Mouse (Mus musculus) thymus, postnatal 4 days (tissue): ENCODE data around the gene Rps16.
"Not testable (repeated sequence)": the region's sequence is repeated elsewhere in the genome, so short reads cannot be mapped to it uniquely, and the experiment has no call there.

Experiments
- DNase-seq: peaks from one replicate; pipeline ENCODE4 v3.0.0; 2021

The Rps16 gene

DNA sequence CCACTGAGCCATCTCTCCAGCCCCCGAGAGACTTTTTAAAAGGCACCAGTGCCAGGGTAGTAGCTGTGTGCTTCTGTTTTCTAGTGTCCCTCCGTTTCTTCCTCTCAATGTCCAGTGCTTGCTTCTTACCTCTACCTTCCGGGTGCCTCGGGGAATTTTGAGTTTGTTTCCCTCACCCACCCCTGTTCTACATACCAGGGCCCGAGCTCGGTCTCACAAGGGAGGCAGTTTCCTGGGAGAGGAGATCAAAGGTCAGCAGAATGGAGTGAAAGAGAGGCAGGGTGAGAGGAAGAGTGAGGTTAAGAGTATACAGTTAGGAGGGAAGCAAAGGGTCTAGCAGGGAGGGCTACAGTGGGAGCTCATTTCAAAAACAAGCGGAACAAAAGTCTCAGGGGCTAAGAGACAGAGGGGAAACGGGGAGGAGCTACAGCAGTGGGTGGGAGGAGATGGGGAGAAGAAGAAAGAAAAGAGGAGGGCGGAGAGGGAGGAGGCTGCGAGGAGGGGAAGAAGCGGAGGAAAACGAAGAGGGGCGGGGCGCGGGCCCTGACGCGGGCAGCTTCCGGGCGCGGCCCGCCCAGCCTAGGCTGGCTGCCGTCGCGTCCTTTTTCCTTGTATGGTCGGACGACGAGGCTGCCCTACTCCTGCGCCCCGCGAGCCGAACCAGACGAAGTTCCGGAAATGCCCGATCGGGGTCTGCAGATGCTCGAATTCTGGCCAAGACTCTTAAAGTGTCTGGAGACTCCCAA is 24.9 kb downstream of the Rps16 start:
- DNase-seq, result peak; percentile 97

DNA sequence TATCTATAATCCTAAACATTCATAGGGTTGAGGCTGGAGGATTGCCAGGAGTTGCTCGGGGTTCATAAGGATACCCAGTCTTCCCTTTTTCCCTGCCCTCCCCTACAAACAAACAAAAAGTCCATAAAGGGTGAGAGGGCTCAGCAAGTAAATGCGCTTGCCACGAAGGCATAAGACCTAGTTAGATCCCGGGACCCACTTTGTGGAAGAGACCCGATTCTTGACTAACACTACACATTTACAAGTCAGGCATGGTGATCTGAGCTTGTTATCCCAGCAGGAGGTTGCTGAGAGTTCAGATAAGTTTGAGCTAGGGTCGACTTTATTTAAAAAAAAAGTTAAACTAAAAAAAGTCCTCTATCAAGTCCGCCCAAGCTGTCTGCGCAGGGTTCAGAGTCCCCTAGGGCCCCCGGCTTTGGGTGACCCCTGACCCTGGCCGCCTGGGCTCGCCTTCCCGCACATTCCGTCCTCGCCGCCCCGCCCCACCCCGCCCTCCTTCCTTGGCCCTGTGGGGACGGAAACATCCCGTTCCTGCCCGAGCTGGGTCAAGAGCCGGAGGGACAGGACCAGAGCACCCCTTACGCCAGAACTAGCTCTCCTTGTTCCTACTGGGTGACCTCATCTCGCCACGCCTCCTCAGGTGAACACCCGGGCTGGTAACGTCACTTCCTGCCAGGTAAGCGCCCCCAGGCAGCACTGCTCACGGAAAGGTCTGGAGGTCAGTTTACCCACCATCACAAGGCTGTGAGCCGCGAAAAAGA is 25.7 kb downstream of the Rps16 start:
- DNase-seq, result peak; percentile 69

DNA sequence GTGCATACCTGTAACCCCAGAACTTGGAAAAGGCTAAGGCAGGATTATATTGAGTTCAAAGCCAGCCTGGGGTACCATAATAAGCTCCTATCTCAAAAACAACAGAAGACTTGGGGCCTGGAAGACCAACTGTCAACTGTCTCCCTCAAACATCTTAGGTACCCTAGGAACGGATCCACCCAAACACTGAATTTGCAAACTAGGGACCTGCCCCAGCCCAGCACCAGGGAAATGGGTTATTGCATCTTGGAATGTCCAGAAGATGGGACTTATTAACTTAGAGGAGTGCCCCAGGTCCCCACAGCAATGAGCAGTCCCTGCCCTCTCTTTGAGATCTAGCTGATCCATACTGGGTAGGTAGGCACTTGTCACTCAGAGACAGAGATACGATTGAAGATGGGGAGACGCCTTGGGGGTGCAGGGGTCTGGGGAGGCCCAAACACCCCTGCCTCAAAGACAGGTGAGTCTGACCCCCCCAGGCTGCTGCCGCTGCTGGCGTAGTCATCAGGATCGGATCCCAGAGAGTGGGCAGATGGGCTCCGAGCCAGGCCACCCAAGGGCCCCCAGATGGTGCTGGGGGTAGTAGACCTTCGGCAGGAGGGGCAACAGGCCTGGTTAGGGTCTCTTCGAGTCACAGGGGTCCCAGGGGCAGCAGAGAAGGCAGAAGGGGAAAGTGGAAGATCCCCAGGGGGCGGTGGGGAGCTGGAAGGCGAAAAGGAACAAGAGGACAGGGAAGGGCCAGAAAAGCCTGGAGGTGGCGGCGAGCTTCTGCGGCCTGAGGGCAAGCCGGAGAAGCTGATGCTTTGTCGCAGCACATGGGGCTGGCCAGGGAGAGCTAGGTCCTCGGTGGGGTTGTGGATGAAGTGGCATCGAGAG is 27.0 kb downstream of the Rps16 start:
- DNase-seq, result peak; percentile 60

DNA sequence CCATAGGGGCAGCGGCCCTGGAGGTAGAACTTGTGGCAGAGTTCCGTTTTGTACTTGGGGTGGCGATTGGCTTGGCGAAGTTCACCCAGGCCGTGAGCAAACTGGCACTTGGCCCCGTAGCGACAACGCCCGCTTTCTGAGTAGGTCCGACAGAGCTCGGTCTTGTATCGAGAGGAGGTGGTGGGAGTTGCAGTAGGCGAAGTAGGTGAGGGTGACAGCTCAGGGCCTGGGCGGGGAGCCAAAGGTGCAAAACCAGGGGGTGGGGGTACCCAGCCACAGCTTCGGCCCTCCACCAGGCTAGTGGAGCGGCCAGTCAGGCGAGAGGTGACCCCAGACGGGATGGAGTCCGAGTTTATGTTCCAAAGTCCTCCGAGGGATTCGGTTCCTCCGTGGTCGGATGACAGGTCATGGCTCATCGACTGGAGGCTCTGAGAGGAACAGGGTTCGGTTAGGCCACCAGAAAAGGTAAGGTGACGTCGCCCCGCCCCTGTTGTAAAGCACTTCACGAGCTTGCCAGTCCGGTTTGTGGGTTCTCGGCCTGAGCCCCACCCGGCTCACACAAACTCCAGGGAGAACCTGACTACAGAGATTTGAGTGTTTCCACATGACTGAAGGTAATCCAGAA is 27.7 kb downstream of the Rps16 start:
- DNase-seq, result peak; percentile 67

DNA sequence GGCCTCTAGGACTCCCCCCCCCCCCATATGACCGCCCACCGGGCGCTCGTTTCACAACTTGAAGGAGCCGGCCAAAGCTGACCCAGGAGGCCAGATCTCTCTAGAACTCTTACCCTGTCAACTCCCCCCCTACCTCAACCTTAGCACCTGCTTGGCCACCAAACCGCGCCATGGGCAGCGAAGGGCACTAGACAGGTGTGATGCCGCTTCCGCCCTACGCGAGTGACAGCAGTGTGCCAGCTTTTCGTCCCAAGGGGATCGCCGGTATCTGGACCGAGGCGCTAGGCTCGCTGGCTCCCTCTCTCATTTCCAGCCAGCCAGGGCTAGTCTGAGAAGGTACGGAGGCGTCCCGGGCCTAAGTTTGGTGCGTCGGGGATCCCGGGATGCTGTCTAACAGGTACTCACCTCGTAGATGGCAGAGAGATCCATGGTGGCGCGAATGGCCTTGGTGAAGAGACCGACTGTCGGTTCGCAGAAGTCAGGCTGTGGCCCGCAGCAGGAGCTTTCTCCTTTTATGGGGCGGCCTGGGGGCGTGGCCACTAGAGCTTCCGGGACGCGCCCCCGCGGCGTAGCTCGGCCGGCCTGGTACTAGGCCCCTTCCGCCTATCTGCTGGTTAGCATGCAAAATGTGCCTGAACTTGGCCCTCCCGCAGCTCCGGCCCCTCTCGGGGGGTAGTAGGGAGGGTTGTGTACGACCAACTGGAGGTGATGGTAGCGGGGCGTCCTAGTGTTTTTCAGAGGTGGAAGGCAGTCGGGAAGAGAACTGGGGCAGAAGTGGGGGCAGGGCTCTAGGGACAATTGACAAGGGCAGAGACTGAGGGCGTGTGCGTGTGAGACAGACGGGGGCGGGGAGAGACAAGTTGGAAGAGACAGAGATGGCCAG is 28.6 kb downstream of the Rps16 start:
- DNase-seq, result peak; percentile 98

DNA sequence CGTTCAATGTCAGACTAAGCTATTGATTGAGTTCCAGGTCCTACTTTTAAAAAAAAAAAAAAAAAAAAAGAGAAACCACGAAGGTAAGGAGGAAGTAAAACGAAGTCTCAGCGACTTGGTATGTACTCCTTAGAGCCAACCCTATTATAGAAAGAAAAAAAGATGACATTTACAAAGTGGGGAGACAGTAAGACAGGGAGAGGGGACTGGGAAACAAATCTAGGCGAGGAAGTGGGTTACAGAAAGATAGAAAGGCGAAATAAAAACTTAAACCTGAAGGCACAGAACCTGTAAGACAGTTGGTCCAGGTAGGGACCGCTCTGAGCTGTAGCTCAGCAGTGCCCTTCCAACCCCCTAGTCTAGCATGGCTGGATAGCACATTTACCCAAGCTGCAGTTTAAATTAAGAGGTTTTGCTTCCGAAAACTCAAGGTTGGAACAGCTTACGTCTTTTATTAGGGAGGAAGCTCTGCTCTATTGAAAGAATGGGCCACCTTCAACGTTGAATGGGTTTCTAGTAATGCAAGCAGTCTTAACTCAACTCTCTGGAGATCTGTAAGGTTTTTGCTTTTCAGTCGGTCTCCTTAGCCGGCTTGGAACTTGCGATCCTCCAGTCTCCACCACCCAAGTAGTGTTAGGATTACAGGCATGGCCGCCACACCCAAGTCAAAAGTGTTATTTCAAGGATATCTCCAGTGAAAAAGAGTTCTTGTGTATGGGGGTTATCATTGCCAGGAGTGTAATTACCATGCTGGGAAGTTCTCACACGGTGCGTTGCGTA is 30.0 kb downstream of the Rps16 start, which contains the start of gene Zfp36:
Zfp36 (minus strand) TSS at position 17 of the 780 bp plus-strand sequence.
- DNase-seq, result no peak

DNA sequence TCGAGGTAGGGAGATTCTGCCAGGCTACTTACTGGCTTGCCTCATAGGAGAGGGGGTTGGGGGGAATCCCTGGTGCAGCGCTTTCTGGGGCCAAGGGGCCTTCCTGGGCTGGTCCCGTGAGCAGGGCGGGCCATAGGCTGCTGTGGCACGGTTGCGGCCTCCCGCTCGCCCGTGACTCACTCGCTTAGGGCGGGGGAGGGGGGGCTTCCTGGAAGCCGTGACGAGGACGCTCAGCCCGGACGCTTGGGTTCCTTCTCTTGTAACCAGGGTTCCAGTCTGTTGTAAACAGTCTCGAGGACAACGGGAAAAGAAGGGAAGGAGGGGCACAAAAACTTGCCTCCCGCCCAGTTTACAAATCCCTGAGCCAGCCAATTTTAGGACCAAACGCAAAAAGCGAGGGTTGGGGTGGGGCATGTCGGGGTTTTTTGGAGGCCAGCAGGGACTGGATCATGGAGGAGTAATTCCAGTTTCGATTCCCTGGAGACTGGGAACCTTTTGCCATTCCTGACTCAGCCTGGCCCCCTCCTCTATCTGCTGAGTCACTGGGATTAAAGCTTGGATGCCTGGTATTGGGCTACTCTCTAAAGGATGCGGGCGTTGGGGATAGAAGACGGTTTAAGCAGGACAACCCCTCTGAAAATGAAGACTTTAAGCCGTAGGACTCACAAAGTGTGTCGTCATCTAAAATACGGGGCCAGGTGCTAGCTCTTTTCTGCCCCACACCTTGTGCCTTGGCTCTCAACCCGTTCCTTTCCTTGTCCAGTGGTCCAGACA is 30.8 kb downstream of the Rps16 start:
- peak; percentile 86 for DNase-seq

DNA sequence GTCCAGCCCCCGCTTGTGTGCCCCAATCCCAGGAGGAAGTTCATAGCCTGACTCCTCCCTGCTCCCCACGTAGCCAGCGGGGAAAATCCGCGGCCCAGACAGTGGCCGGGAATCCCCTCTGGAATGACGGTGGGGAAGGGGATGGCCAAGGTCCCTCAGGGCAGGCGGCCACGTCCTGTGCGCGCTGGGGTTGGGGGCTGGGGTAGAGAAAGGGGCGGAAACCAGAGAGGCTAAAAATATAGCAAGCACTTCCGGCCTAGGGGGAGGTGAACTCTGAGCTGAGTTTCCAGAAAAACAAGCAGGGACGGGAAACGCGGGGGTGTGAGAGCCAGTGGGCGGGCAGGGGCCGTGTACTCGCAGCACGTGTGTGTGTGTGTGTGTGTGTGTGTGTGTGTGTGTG is 31.5 kb downstream of the Rps16 start:
- peak; percentile 91 for DNase-seq

DNA sequence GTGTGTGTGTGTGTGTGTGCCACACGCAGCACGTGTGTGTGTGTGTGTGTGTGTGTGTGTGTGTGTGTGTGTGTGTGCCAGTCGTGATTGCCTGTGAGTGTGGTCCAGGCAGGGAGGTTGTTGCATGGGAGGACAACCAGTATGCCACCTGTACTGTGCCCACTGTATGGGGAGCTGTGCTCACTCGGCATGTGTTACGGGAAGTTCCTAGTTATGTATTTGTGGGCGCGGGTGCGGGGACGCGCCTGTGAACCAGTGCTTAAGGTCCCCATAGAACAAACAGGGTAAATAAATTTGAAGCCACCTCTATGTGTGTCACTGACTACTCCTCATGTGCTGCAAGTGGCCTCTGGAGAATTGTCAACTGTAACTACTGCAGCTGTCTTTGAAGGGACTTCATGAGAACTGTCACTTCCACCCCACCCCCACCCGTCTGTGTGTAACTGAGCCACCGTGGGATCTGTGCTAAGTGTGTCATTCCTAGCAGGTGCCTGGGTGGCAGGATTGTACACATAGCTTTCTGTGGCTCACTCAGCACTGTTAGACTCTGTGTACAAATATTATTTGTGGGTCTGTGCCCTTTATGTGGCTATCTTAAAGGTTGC is 32.0 kb downstream of the Rps16 start:
- no peak for DNase-seq

DNA sequence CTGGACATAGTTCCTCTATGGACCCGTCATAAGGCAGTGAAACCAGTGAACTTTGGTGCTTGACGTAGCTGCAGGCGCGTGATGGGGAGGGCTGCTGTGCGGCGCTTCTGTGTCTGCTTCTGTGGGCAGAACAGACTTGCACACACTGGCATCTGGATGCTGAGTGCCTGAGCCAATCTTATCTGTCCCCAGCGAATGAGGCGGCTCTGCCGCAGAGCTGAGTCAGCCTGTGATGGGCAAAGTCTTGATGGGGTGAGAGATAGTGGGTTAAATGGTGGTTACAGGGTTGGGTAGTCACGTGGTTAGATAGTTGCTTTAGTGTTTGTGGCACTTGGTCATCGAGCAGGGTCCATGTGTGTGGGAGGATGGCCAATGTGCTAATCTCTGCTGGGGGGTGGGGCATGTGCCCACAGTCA is 32.5 kb downstream of the Rps16 start:
- DNase-seq, result peak; percentile 79

DNA sequence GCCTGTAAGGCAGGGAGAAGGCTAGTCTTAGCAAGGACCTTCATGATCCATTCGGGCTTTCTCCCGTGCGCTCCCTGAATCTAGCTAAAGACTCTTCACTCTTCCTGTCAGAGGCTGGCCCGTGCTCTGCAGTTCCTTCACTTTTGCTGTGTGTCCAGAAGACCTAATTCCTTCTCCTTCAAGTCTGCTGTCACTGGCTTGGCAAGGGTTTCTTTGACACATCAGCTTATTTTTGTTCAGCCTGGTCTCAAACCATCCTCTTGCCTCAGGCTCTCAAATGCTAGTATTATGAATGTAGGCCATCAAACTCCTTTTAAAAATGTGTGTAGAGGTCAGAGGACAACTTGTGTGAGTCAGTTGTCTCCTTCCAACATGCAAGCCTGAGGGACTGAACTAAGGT is 33.2 kb downstream of the Rps16 start:
- no peak for DNase-seq

DNA sequence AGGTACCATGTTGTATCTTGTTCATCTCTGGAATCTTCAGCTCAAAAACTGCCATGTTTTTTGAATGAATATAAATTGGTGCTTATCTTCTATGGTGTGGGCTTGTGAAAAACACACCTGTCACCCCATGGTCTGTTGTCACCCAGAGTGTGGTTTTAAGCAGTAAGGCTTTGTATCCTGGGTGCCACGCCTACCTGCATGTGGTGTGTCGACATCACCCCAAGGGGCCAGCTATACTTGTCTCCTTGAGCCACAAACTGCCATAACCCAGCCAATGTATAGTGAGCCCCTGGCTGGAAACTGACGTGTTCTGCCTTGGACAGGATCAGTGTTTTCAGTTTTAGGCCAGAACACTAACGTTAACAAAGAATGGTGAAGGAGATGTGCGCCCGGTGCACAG is 33.7 kb downstream of the Rps16 start:
- peak; percentile 76 for DNase-seq

DNA sequence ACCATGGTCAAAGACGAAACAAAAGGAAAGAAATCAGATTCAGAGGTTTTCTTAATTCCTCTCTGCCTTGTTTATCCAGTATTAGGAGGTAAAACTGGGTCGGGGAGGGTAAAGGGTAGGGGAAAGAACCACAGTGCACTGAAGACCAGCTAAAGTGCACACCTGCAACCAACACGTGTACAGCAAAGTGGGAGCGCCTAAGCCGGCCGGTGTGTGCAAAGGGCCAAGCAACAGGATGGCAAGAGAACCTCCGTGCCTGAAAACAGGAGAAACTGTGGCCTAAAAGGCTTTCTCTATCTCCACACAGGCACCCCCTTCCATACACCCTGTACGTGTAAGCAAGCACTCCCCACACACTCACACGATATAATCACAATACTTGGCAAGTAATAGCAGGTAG is 34.7 kb downstream of the Rps16 start:
- peak; percentile 57 for DNase-seq

DNA sequence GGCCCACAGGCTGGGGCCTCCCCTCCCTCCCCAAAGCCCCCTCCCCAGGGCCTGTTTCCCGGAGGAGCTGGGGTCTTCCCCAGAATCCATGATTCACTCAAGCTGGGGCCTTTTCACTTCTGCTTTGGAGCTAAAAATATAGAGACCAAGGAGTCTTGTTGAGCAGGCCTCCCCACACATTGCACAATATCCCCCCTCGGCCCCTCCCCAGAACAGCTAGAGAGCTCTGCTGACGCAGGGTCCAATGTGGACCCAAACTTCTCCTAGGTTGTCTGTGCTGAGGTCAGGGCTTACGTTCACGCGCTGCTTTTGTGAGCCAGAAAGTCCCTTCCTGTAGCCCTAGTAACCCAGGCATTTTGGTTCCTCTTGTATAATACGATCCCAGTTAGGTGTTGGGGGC is 35.6 kb downstream of the Rps16 start:
- DNase-seq, result peak; percentile 41

DNA sequence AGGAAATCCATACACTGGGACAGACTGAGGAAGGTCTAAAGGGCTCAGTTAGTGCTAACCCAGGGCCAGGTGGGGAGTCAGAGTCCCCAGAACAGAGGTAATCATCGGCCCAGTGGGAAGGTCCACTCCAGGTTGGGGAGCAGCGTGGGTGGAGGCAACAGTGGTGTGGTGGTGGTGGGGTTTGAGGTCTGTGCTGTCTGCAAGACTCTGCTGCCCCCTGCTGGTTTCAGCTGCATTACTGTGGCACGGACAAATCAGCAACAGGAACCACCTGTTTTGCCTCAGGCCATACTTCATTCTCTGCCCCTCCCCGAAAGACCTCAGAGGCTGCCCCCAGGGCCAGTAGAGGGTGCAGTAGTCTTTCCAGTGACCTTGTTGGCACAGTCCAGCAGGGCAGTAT is 36.0 kb downstream of the Rps16 start:
- DNase-seq, result peak; percentile 97

DNA sequence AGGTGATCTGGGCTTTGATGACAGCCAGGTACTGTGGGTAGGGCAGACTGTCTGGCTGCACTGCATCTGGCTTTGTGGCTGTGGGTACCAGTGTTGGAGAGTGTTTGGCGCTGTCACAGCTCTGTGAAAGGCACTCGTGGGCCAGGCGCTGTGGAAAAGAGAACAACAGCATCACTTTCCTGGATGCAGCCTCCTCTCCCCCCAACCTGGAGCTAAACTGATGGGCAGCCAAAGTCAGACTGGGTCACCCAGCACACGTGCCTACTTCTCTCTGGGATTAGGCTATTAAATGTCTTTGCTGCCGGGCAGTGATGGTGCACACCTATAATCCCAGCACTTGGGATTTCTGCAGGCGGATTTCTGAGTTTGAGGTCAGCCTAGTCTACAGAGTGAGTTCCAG is 36.4 kb downstream of the Rps16 start:
- DNase-seq, result not testable (repeated sequence)

DNA sequence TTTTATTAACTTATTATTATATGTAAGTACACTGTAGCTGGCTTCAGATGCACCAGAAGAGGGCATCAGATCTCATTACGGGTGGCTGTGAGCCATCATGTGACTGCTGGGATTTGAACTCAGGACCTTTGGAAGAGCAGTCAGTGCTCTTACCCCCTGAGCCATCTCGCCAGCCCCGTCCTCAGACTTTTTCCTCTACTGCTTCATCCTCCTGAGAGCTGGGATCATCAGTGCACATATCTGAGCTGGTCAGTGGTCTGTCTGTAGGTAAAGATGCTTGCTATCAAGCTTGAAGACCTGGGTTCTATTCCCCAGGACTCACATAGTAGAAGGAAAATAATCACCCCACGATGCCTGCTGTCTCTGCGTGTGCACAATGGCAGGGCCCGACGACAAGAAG is 36.9 kb downstream of the Rps16 start:
- not testable (repeated sequence) for DNase-seq

DNA sequence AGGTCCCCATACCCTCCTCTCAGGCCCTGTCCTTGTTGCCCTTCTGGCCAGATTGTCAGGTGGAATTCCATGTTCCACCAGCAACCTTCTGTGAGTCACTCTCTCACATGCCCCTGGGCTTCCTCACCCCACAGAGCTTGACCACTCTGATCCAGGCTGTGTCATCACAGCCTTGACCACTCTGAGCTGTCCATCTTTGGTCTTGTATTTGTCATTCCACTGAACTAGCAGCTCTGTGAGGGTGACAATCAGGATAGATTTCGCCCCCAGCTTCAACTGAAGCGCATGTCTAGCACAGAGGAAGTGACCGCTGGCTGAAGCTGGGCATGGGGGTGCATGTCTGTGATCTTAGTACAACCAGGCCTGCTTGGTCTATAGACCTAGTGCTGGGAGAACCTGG is 39.9 kb downstream of the Rps16 start:
- DNase-seq, result no peak

DNA sequence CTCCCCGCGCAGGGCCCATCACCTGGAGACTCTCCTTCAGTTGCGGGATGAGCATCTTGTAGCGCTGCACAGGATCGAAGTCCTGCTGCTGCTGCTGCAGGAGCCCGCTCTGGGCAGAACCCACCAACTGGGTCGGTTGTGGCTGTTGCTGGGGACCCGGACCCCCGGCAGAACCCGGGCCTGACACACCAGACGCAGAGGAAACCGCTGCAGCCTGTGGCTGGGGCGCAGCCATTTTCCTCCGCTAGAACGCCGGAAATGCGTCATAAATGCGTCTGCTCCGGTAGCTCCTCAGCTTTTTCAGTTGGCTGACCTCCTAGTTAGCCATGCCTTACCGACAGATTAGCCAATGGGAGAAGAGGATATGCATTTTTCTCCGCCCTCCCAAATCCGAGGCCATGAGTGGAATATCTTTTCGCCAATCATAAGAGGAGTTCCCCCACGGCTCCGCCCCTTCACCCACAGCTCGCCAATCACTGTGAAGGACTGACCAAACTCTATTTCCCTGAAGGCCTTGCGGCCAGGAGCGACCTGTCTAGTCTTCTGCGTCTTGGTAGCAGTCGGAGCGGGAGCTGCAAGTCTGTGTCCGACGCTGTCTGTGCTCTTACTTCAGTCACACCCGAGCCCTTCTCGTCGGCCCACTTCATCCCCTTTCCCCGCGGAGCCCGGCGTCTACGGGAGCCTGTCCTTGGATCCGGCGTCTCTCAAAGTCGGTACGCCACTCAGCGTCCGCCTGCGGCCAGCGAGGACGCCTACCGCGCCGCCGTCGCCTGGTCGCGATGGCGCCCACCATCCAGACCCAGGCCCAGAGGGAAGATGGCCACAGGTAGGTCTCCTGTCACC is 42.2 kb downstream of the Rps16 start, which contains the start of the genes Med29 and Paf1:
Med29 (minus strand) TSS at position 280 of the 843 bp plus-strand sequence.
Paf1 (plus strand) TSS at position 523 of the 843 bp plus-strand sequence.
- DNase-seq, result peak; percentile 93
